Mouse (Mus musculus): ENCODE measurements around the gene Taf1c.

DNA sequence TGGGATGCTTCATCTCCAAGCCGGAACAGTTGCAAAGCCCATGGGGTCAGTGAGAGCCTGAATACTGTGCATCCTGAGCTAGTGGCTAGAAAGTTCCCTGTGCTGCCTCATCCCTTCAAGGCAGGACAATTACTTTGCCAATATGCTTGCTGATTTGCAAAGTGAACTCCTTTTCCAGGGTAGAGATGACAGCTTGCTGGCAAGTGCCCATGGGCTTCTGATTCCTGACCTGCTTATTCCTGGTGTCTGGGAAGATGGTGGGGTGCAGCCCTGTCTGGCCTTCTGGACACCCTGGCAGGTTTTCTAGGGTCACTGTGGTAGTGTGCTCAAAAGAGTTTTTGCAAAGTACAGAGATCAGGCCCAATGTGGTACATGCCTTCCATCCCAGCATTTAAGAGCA, 37.9 kb upstream of the Taf1c start:
- TF ChIP-seq CTCF (IDR thresholded peaks at IDR 0.05; ENCODE audit: low read depth, low read length) = no peak
- TF ChIP-seq POLR2A (IDR thresholded peaks at IDR 0.05; ENCODE audit: borderline replicate concordance, low read depth, low read length) = no peak
